Mouse (Mus musculus): ENCODE data around the gene Grid2. TPM values are rescaled to one million over a fixed set of nuclear protein-coding genes. Genes with fewer than 3 reads are reported as not detected.

The Grid2 gene
- polyA plus RNA-seq, 1 experiment from 2014 or later: 0.56 TPM

GRCm38 (mm10) chr6:64480592-64480991 is 1224.9 kb downstream of the Grid2 start:
- no peak for DNase-seq (ENCODE audit: low spot score)
- 75% methylated on average over 2 of the region's 2 CpGs for WGBS
- Histone ChIP-seq H3K36me3 (no peaks in the 10 kb centered on the region), H3K27me3 (ENCODE audit: low read depth, poor library complexity, severe bottlenecking) (no peaks in the 10 kb centered on the region), H3K4me3 (no peak overlapping the region), H3K27ac (replicated peaks) (no peak overlapping the region), H3K4me1 (no peaks in the 10 kb centered on the region), H3K9me3 (replicated peaks) (no peaks in the 10 kb centered on the region)

DNA sequence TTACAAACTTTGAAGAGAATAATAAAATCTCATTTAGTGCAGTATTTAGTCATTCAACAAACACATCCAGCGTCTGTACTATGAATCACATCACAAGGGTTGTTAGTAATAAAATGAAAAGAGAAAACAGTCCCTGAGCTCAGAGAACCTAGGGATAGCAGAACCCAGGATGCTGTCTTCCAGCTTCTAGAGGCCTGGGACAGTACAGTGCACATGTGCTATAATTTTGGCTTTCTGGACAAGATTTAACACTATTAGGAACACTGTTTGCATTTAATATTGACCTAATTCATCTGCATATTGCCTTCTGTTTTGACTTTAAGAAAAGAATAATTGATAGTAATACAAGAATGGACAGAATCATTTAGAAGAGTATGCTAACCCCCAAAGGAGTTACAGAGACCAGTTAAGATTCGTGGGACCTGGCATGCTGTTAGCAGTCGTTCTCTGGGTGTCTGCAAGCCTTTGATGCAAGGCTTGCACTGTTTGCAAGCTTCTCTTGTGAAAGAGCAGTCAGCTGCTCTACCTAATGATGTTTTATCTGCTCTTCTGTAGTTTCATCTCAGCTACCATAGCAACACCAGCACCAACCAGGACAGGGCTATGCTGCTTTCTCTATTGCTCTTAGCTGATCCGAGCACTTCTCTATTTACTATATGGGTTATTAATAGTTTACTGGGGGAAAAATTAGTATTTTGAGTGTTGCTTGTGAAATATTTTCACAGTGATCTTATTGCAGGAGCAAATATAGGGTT is 1234.8 kb downstream of the Grid2 start:
- no peaks in the 10 kb centered on the region for H3K27me3 ChIP-seq (ENCODE audit: low read depth, poor library complexity, severe bottlenecking)
- no peak for DNase-seq (ENCODE audit: low spot score)
- 80% methylated on average over 4 of the region's 4 CpGs for WGBS
- H3K4me3 ChIP-seq: no peak overlapping the region
- H3K36me3 ChIP-seq: no peaks in the 10 kb centered on the region
- no peaks in the 10 kb centered on the region for H3K4me1 ChIP-seq
- H3K9me3 ChIP-seq (replicated peaks): no peaks in the 10 kb centered on the region
- no peak overlapping the region for H3K27ac ChIP-seq (replicated peaks)

GRCm38 (mm10) chr6:64504394-64504793 is 1248.7 kb downstream of the Grid2 start:
- Histone ChIP-seq H3K27ac (replicated peaks) (no peak overlapping the region), H3K4me1 (no peaks in the 10 kb centered on the region), H3K9me3 (replicated peaks) (no peaks in the 10 kb centered on the region), H3K4me3 (no peak overlapping the region), H3K27me3 (ENCODE audit: low read depth, poor library complexity, severe bottlenecking) (no peaks in the 10 kb centered on the region), H3K36me3 (no peaks in the 10 kb centered on the region)
- 79% methylated on average over 1 of the region's 1 CpGs for WGBS
- DNase-seq (ENCODE audit: low spot score): no peak

DNA sequence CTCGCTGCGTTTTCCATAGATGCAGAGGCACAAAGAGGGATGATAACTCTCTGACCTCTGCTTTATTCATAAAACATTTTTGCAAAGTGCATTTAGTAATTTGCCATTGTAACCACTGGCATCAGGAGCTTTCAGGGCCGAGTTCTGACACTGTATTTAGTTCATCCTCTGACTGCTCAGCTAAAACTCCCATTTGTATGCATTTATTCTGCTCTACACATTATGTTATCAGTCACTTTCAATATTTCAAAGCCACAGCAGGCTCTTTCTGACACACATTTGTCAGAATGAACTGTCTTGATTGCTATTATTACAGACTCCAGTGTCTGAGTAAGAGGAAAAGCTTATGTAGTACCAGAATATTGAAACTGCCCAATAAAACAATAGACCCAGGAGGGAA is 1286.5 kb downstream of the Grid2 start:
- 84% methylated on average over 3 of the region's 3 CpGs for whole genome bisulfite sequencing
- H3K4me1 ChIP-seq: no peaks in the 10 kb centered on the region
- no peaks in the 10 kb centered on the region for H3K27me3 ChIP-seq (ENCODE audit: low read depth, poor library complexity, severe bottlenecking)

DNA sequence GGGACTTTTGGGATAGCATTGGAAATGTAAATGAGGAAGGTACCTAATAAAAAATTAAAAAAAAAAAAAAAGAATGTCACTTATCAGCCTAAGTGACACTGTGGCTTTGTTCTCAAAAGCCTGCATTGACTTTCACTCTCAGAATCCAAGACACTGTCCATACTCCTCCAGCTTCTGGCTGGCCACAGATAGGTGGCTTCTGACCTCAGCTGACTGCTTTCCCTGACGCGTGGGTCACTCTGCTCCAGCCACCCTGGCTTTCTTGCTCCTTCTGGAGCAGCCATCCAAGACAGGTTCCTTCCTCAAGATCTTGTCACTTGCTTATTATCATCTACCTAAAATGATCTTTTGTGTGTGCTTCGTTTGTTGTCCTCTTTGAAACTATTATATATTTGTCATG is 1298.0 kb downstream of the Grid2 start:
- DNase-seq (ENCODE audit: low spot score): no peak
- WGBS: 84% methylated on average over 3 of the region's 3 CpGs
- Histone ChIP-seq H3K4me3 (no peak overlapping the region), H3K36me3 (no peaks in the 10 kb centered on the region), H3K9me3 (replicated peaks) (no peaks in the 10 kb centered on the region), H3K27me3 (ENCODE audit: low read depth, poor library complexity, severe bottlenecking) (no peaks in the 10 kb centered on the region), H3K4me1 (no peaks in the 10 kb centered on the region), H3K27ac (replicated peaks) (no peak overlapping the region)

More for the DNA sequence above, 1286.5 kb downstream of the Grid2 start:
- no peaks in the 10 kb centered on the region for H3K9me3 ChIP-seq (replicated peaks)
- no peak for DNase-seq (ENCODE audit: low spot score)
- H3K4me3 ChIP-seq: no peak overlapping the region
- H3K27ac ChIP-seq (replicated peaks): no peak overlapping the region
- no peaks in the 10 kb centered on the region for H3K36me3 ChIP-seq

DNA sequence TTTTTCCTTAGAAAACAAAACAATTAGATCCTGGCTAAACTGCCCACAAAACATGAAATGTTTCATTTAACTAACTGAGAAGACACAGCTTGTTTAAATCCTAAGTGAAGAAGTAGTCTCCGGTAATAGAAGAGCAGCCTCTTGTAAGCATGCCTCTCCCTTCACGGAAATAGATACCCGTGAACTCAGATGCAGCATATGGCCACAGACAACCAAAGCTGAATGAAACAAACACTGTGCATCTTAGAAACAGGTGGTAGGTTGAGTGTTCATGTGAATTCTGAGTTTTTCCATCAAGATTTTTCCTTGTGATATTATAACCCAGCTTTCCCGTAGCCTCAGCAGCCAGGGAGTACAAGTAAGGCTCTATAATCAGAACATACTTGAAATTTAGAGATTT is 1299.5 kb downstream of the Grid2 start:
- DNase-seq (ENCODE audit: low spot score): no peak
- no peak overlapping the region for H3K27ac ChIP-seq (replicated peaks)
- no peak overlapping the region for H3K4me3 ChIP-seq
- H3K9me3 ChIP-seq (replicated peaks): no peaks in the 10 kb centered on the region
- H3K4me1 ChIP-seq: no peaks in the 10 kb centered on the region
- 92% methylated on average over 4 of the region's 4 CpGs for WGBS
- no peaks in the 10 kb centered on the region for H3K36me3 ChIP-seq
- no peaks in the 10 kb centered on the region for H3K27me3 ChIP-seq (ENCODE audit: low read depth, poor library complexity, severe bottlenecking)

DNA sequence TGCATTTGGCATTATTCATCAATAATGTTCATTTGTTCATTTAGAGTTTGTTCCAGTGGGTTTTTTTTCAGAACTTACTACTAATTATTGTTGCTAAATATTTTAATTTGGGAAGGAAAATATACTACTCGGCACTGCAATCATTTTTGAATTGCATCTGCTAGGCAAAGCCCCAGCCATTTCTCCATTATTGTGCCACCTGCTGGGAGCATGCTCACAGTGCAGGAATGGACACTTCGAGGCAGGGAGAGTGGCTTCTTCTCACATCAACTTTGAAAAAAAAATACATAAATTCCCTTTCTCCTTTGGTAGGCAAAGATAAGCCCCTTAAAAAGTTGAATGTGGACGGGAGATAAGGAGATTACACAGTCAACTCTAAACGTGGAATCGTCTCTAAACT is 1312.9 kb downstream of the Grid2 start:
- H3K36me3 ChIP-seq: no peaks in the 10 kb centered on the region
- 71% methylated on average over 5 of the region's 5 CpGs for WGBS
- DNase-seq (ENCODE audit: low spot score): no peak

GRCm38 (mm10) chr6:64581338-64581737 is 1325.7 kb downstream of the Grid2 start:
- Histone ChIP-seq H3K4me1 (no peaks in the 10 kb centered on the region), H3K27me3 (ENCODE audit: low read depth, poor library complexity, severe bottlenecking) (no peaks in the 10 kb centered on the region), H3K27ac (replicated peaks) (no peak overlapping the region), H3K4me3 (no peak overlapping the region), H3K36me3 (no peaks in the 10 kb centered on the region), H3K9me3 (replicated peaks) (no peaks in the 10 kb centered on the region)
- 78% methylated on average over 3 of the region's 3 CpGs for WGBS
- DNase-seq (ENCODE audit: low spot score): no peak

More for the DNA sequence above, 1312.9 kb downstream of the Grid2 start:
- Histone ChIP-seq H3K4me1 (no peaks in the 10 kb centered on the region), H3K4me3 (no peak overlapping the region), H3K27ac (replicated peaks) (no peak overlapping the region), H3K9me3 (replicated peaks) (no peaks in the 10 kb centered on the region), H3K27me3 (ENCODE audit: low read depth, poor library complexity, severe bottlenecking) (no peaks in the 10 kb centered on the region)

- no peak for DNase-seq (ENCODE audit: low spot score)
- Histone ChIP-seq H3K36me3 (no peaks in the 10 kb centered on the region), H3K4me3 (no peak overlapping the region), H3K27ac (replicated peaks) (no peak overlapping the region), H3K27me3 (ENCODE audit: low read depth, poor library complexity, severe bottlenecking) (no peaks in the 10 kb centered on the region), H3K9me3 (replicated peaks) (no peaks in the 10 kb centered on the region), H3K4me1 (no peaks in the 10 kb centered on the region)
- WGBS: 83% methylated on average over 7 of the region's 7 CpGs
Observed at GRCm38 (mm10) chr6:64588487-64589205, 1333.0 kb downstream of the Grid2 start.

DNA sequence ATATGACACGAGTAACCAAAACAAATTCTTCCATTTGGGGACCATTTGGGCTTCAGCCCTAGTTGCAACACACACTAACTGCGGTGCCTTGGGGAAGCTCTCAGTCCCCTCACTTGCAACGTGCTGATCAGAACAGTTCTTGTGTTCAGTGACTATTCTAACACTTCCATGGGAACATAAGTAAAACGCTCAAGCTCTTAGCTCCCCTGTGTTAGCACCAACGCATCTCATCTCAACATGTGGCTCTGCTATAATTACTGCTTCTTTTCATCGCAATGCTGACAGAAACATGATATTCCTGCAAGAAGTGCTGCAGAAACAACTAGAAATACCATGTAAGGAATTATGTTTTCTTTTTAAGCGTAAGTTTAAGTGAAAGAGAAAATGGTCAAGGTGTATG is 1340.6 kb downstream of the Grid2 start:
- Histone ChIP-seq H3K36me3 (no peaks in the 10 kb centered on the region), H3K27ac (replicated peaks) (peak overlapping the region; percentile 74), H3K4me1 (peaks cover 26% of the 10 kb centered on the region), H3K4me3 (no peak overlapping the region), H3K27me3 (ENCODE audit: low read depth, poor library complexity, severe bottlenecking) (no peaks in the 10 kb centered on the region), H3K9me3 (replicated peaks) (no peaks in the 10 kb centered on the region)
- DNase-seq (ENCODE audit: low spot score): no peak
- WGBS: 77% methylated on average over 7 of the region's 7 CpGs

DNA sequence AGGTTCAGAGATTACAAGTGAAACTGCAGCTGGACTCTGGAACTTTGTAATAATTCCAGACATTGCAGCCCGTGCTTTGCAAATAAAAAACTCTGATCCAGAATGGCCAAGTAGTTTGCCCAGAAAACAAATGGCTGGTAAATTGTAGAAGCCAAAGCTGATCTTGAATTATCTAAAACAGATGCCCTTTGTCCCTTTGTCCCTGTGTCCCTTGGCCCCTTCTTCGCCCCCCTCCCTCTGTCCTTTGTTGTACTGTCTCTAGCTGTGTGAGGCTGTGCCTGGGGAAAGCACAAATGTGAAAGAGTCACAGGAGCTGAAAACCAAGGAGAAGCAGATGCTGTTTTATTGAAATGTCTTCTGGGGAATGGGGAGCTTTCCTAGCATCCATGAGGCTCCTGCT is 1341.2 kb downstream of the Grid2 start:
- peak overlapping the region; percentile 74 for H3K27ac ChIP-seq (replicated peaks)
- peaks cover 26% of the 10 kb centered on the region for H3K4me1 ChIP-seq
- no peaks in the 10 kb centered on the region for H3K9me3 ChIP-seq (replicated peaks)
- no peaks in the 10 kb centered on the region for H3K27me3 ChIP-seq (ENCODE audit: low read depth, poor library complexity, severe bottlenecking)
- DNase-seq (ENCODE audit: low spot score): peak; percentile 41
- 30% methylated on average over 2 of the region's 2 CpGs for WGBS
- H3K4me3 ChIP-seq: no peak overlapping the region
- no peaks in the 10 kb centered on the region for H3K36me3 ChIP-seq

DNA sequence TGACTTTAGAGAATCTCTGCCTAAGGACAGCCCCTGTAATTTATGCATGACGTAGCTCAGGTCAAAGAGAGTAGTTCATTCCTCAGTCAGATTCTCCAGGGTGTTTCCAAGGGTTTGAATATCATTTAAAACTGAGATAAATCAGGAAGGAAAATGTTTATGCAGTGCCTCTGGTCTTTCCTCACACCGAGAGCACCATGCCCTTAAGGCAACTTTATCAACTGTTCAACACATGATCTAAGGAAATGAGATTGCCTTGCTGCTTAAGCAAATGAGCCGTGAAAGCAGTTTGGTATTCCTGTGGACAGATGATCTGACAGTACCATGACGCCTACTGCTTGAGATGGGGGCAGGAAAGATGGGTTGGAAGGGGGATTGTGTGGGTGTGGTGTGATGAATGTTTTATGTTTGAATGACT is 1342.5 kb downstream of the Grid2 start:
- Histone ChIP-seq H3K27me3 (ENCODE audit: low read depth, poor library complexity, severe bottlenecking) (no peaks in the 10 kb centered on the region), H3K4me1 (peaks cover 26% of the 10 kb centered on the region), H3K36me3 (no peaks in the 10 kb centered on the region), H3K4me3 (no peak overlapping the region), H3K9me3 (replicated peaks) (no peaks in the 10 kb centered on the region), H3K27ac (replicated peaks) (no peak overlapping the region)
- DNase-seq (ENCODE audit: low spot score): no peak
- 30% methylated on average over 4 of the region's 4 CpGs for WGBS

GRCm38 (mm10) chr6:64605753-64606152 is 1350.1 kb downstream of the Grid2 start:
- Histone ChIP-seq H3K4me3 (no peak overlapping the region), H3K36me3 (no peaks in the 10 kb centered on the region), H3K27ac (replicated peaks) (no peak overlapping the region), H3K27me3 (ENCODE audit: low read depth, poor library complexity, severe bottlenecking) (no peaks in the 10 kb centered on the region), H3K4me1 (no peaks in the 10 kb centered on the region), H3K9me3 (replicated peaks) (no peaks in the 10 kb centered on the region)
- WGBS: 68% methylated on average over 3 of the region's 3 CpGs
- no peak for DNase-seq (ENCODE audit: low spot score)

Measured in midbrain, embryonic 10.5 days (tissue).